Mouse (Mus musculus) ES-E14 (cell line): Measurements from ENCODE around the gene Gm21983.

Source experiments
- HCFC1 ChIP-seq: IDR thresholded peaks from 2 replicates; pipeline ENCODE4 v1.6.1; 2012; ENCODE audit warnings: low read length, inconsistent platforms, borderline replicate concordance; ENCODE audit not compliant: insufficient read depth
- MAFK ChIP-seq: IDR thresholded peaks from 2 replicates; pipeline ENCODE4 v1.6.1; 2014; ENCODE audit warnings: mild to moderate bottlenecking, low read depth, low read length, inconsistent platforms; ENCODE audit not compliant: insufficient read depth

DNA sequence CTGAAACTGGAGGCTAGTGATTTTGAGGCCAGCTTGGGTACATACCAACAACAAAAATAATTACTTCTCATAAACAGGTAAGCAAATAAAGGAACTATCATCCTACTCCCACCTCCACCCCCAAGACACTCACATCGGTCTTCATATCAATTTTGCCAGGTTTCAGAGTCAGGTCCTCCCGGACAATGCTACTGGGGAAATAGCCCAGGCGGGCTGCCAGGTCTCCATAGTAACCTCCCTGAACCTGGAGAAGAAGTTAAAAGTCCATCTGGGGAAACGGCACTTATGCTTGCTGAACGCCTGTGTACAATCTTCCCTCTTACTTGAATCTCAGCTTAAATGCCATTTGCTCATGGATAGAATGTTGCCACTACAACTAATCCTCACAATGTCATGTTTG lies 850 bp downstream of the Gm21983 start:
- no peak for TF ChIP-seq MAFK
- no peak for TF ChIP-seq HCFC1
